Mouse (Mus musculus) brain, embryonic 14.5 days (tissue): Measurements from ENCODE around the gene Zdhhc4.

Experiments used
- CTCF ChIP-seq: fragments of 200-500 bp; IDR thresholded peaks from 2 replicates; pipeline ENCODE4 v1.5.1; 2012; ENCODE audit warnings: inconsistent platforms, mild to moderate bottlenecking, moderate library complexity, borderline replicate concordance; ENCODE audit not compliant: insufficient read depth, insufficient read length; ENCODE audit errors: extremely low read depth
- POLR2A ChIP-seq: fragments of 200-500 bp; IDR thresholded peaks from 2 replicates; pipeline ENCODE4 v1.6.1; 2012; ENCODE audit warnings: mild to moderate bottlenecking, inconsistent platforms, borderline replicate concordance; ENCODE audit not compliant: poor library complexity, insufficient read depth, insufficient read length, severe bottlenecking; ENCODE audit errors: extremely low read depth

GRCm38 (mm10) chr5:143293404-143293803 is 35.7 kb downstream of the Zdhhc4 start, which contains the start of gene Zfp853:
- TF ChIP-seq CTCF (no peak), POLR2A (no peak)
